Mouse (Mus musculus): ENCODE results near the gene Tgfbr1.
"Not testable (repeated sequence)": the region's sequence is repeated elsewhere in the genome, so short reads cannot be mapped to it uniquely, and the experiment has no call there.

Tgfbr1 gene

GRCm38 (mm10) chr4:47347022-47347421 is 6.0 kb upstream of the Tgfbr1 start:
- DNase-seq (ENCODE audit: low read depth, low spot score): no peak

- no peak for DNase-seq (ENCODE audit: low read depth, low spot score)
Observed at GRCm38 (mm10) chr4:47349759-47350158, 3.3 kb upstream of the Tgfbr1 start.

DNA sequence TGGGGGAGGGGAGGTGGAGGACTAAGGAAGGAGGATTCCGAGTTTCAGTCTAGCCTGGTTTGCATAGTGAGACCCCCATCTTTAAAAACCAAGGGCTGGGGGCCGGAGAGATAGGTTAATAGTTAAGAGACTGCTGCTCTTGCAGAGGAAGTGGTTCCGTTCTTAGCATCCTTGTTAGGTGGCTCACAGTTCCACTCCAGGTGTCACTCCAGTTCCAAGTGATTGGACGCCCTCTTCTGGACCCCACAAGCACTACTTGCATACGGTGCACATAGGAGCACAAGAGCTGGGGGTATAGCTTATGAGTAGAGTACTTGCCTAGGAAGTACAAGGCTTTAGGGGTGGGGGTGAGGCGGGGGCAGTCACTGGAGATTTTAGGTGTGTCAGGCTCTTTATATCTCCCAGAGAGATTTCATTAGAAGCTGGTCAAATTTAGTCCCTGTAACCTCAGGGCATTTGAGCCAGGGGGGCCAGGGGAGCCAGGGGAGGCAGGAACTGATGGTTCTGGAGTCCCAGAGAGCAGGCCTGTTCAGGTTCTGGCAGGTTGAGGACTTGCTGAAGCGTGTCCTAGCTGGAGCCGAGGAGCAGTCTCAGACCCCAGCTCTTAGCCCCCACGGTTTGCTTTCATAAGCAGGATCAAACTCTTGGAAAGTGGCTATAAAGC is 1.5 kb upstream of the Tgfbr1 start:
- DNase-seq (ENCODE audit: low read depth, low spot score): peak; percentile 60

DNA sequence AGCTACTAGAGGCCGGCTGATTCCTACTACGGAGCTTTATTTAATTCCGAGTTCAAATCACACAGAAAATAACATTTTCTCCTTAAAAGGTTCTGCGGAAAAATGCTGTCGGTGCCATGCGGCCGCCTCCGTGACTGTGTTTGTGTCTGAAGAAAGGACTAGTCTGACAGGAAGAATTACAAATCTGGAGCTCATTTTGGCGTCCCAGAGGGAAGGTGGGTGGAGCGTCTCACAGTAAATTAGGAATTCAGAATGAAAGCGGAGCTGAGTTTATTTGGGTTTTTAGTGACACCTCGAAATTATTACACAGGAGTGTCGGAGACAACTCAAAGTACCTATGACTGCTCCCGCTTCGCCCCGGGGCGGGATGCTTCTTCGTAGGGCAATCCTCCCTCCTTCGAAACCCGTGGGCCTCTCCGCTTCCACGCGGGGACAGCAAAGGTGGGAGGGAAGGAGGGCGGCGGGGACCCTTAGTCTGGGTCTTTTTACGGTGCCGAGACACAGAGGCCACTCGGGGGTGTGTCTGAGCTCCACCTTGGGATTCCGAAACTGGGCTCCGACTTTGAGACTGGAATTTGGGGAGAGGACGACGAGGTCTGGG is 861 bp upstream of the Tgfbr1 start:
- peak; percentile 60 for DNase-seq (ENCODE audit: low read depth, low spot score)

DNA sequence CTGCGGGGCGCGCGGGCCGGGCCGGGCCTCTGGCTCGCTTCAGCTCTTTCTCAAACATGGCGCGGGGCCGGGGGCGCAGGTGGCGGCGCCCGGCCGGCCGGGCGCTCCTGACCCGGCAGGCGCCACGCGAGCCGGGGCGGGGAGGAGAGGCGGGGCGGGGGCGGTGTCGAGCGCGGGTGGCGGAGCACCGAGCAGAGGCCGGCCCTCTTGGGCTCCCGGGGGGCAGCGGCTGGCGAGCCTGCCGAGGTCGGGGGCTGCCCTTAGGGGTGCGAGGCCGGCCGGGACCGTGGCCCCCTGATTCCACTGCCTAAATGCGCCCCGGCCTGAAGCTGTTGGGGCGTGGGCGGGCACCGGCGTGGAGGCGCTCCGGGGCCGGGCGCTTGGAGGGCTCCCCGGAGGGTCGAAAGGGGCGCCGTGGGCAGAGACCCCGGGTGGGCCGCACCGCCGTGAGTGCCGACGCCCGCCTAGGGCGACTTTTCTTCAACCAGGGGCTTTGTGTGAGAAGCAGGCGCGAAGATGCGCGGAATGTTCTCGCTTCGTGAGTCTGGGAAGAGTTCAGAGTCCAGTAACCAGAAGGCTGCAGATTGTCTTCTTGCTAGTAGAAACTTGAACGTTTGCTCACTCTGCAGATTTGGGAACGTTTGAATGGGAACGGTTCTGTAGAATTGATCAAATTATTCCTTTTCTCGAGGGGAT is 542 bp downstream of the Tgfbr1 start:
- peak; percentile 37 for DNase-seq (ENCODE audit: low read depth, low spot score)

- no peak for DNase-seq (ENCODE audit: low read depth, low spot score)
Observed at GRCm38 (mm10) chr4:47354304-47354703, 1.3 kb downstream of the Tgfbr1 start.

DNA sequence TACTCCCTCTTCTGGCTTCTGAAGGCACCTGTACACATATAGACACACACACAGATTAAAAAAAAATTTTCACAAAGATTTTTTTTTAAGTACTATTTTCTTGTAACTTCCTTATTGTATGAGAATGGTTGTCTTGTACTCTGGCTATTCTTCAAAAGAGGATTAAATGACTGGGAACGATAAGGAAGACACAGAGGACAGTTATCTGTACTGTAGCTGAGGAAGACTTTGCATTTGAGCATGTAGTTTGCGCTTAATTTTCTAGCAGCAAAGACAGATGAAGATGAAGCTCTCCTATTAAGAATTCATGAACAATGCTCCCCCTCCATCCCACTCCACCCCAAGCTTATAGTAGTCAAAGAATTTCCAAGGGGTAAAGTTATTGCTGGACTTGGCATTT is 9.6 kb downstream of the Tgfbr1 start:
- DNase-seq (ENCODE audit: low read depth, low spot score): no peak

GRCm38 (mm10) chr4:47363134-47363533 is 10.1 kb downstream of the Tgfbr1 start:
- no peak for DNase-seq (ENCODE audit: low read depth, low spot score)

DNA sequence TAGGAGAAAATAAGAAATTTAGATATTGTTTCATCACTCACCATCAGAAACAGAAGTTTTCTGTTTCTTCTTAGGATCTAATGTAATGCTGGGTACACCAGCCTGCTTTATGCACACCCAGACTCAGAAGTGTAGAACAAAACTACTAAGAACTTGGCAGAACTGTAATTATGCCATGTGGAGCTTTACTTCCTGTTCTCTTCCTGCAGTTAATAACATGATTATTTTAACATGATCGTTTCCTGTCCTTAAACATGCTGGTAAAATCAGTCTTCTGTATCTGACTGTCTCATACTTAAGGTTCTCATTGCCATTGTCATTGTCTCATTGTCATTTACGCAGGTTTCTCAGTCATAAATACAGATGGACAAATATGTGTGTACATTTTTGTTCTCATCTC is 15.7 kb downstream of the Tgfbr1 start:
- DNase-seq (ENCODE audit: low read depth, low spot score): no peak

GRCm38 (mm10) chr4:47378716-47379115 is 25.7 kb downstream of the Tgfbr1 start:
- no peak for DNase-seq (ENCODE audit: low read depth, low spot score)

DNA sequence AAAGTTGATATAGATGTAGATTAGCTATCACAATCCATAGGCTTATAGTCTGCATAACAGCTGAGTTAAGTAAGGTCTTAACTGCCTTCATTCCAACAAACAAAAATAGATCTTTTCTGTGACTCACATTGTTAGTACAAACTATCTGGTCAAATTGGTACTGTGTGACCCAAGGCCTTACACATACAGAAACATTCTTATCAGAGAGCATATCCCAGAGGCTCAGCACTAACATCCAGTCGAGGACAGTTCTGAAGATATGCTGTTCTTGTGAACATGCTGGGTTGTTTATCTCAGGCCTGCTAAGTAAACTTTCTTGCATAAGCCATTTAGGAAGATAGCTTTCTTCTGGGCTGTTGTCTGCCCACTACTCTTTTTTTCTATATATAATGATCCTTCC is 29.4 kb downstream of the Tgfbr1 start:
- DNase-seq (ENCODE audit: low read depth, low spot score): no peak

GRCm38 (mm10) chr4:47391926-47392325 is 38.9 kb downstream of the Tgfbr1 start:
- DNase-seq (ENCODE audit: low read depth, low spot score): not testable (repeated sequence)

GRCm38 (mm10) chr4:47396251-47396650 is 43.2 kb downstream of the Tgfbr1 start:
- no peak for DNase-seq (ENCODE audit: low read depth, low spot score)

DNA sequence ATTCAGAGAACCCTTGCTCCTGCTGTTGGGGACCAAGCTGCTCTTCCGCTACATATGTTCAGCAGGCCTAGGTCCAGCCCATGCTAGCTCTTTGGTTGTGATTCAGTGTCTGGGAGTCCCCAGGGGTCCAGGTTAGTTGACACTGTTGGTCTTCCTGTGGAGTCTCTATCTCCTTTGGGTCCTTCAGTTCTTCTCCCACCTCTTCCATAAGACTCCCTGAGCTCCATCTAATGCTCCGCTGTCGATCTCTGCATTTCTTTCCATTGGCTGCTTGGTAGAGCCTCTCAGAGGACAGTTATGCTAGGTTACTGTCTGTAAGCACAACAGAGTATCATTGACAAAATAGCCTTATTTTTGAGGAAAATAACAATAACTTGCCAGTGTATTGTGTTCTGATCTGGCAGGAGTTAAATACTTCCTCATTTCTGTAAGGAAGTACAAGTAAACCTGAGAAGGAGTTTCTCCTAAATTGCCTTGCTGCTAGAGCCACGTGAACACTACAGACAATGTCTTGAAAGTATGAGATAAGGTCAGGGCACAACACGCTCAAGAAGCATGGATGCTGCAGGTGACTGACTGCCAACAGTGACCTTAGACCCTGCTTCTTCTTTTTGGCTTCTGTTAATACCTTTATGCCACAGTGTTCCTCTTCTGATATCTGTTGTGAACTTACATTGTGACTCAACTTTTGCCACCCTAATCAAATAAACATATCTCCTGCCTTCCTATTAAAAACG is 45.1 kb downstream of the Tgfbr1 start:
- no peak for DNase-seq (ENCODE audit: low read depth, low spot score)

GRCm38 (mm10) chr4:47399824-47400223 is 46.8 kb downstream of the Tgfbr1 start:
- DNase-seq (ENCODE audit: low read depth, low spot score): peak; percentile 73

DNA sequence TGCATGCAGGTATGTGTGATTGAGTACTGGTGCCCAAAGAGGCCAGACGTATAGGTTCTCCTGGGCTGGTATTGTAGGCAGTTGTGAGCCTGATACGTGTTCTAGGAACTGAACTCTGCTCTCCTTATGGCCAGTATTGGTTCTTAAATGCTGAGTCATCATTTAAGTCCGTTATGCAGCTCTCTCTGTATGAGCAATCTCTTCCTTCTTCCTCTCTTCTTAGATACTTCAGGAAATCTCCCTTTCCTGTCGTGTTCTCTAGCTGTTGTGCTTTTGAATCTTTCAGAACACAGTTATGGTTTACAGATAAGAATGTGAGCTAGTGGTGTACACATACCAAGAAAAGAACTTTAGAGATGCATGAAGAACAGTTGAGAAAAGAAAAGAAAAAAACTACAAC is 47.3 kb downstream of the Tgfbr1 start:
- DNase-seq (ENCODE audit: low read depth, low spot score): no peak

- DNase-seq (ENCODE audit: low read depth, low spot score): no peak
Observed at GRCm38 (mm10) chr4:47402200-47402599, 49.2 kb downstream of the Tgfbr1 start.

GRCm38 (mm10) chr4:47404536-47404935 is 51.5 kb downstream of the Tgfbr1 start:
- no peak for DNase-seq (ENCODE audit: low read depth, low spot score)

- DNase-seq (ENCODE audit: low read depth, low spot score): peak; percentile 56
Observed at GRCm38 (mm10) chr4:47407161-47407560, 54.1 kb downstream of the Tgfbr1 start.

DNA sequence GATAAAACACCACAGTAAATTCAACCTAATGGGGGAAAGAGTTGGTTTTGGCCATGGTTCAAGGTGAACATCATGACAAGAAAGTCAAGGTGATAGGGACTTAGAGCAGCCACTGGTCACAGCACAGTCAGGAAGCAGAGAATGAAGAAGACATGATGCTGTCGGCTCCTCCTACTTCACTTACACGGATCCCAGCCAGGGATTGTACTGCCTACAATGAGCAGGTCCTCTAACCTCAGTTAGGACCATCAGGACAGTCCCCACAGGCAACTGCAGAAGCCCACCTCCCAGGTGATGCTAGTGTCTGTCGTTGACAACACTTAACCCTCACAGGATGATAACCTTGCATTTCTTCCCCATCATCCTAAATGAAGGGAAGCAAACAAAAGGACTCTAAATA is 64.8 kb downstream of the Tgfbr1 start:
- DNase-seq (ENCODE audit: low read depth, low spot score): no peak

GRCm38 (mm10) chr4:47419268-47419973 is 66.4 kb downstream of the Tgfbr1 start:
- DNase-seq (ENCODE audit: low read depth, low spot score): peak; percentile 43

DNA sequence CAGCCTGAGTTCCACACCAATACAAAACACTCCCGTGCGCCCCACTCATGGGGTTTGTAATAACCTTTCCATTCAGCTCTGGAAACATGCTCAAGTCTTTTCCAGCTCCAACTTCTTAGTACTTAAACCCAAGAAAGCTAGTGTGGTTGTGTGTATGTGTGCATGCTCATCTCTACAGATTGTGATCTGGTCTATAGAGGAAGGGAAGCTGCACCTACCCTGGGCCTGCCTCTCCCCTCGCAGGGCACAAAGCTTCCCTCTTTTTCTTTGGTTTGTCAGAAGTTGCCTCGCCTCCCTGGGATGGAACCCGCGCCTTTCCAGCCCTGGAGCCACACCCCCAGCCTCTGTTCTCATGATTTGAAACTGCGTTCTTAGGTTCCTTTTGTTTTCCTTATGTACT is 67.2 kb downstream of the Tgfbr1 start:
- DNase-seq (ENCODE audit: low read depth, low spot score): no peak

All from 3T3-L1 (cell line).